Mouse (Mus musculus): ENCODE results near the gene Btc.

DNA sequence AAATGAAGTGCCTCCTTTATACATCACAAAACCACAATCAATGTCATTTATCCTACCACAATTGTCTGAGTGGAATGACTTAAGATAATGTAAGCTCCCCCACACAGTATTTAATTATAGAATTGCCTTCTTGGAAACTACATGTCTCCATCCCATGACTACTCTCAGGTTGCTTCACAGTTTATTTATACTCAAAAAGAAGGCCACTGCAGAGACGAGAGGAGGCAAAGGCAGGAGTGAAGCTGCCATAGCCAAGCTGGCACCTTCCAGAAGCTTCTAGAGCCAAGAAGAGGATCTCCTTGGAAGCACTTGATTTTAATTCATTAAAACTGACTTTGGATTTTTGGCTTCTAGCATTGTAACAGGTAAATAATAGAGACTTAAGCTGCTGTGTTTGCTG, 81.0 kb downstream of the Btc start:
- TF ChIP-seq POLR2A (IDR thresholded peaks at IDR 0.05; ENCODE audit: low read depth, low read length) = no peak
- no peak for TF ChIP-seq CTCF (IDR thresholded peaks at IDR 0.05; ENCODE audit: extremely low read depth, insufficient read depth, insufficient read length, insufficient replicate concordance)
